Mouse (Mus musculus): ENCODE results near the gene Aknad1.

- TF ChIP-seq CTCF (IDR thresholded peaks at IDR 0.05; ENCODE audit: low read depth, low read length) (no peak), POLR2A (IDR thresholded peaks at IDR 0.05; ENCODE audit: borderline replicate concordance, low read depth, low read length) (no peak)
Observed at GRCm38 (mm10) chr3:108787754-108788454, 48.4 kb downstream of the Aknad1 start.

Measured in bone marrow macrophage, adult 2 months (primary cell).